Mouse (Mus musculus) stomach, embryonic 14.5 days (tissue): ENCODE data around the gene Prkag2. TPM values are rescaled to one million over a fixed set of nuclear protein-coding genes. Genes with fewer than 3 reads are reported as not detected.

Experiments used
- ATAC-seq: fragments of 200-750 bp; cut with Nextera tagmentation; 2 replicates; pipeline ENCODE4 v1.8.0; 2017; ENCODE audit warnings: low read depth, moderate TSS enrichment; ENCODE audit not compliant: insufficient number of reproducible peaks, insufficient read depth, low FRiP score
- H3K27ac ChIP-seq: fragments of 300-500 bp; sonication (generic); 2 replicates; pipeline ENCODE4 v1.5.1; 2014; ENCODE audit warnings: mild to moderate bottlenecking, low read length, moderate library complexity, mixed read lengths
- H3K27me3 ChIP-seq: fragments of 300-500 bp; sonication (generic); 2 replicates; pipeline ENCODE4 v1.6.1; 2014; ENCODE audit warnings: low read length, control low read depth, mixed read lengths; ENCODE audit not compliant: control insufficient read depth, insufficient read depth
- H3K36me3 ChIP-seq: fragments of 300-500 bp; sonication (generic); 2 replicates; pipeline ENCODE4 v1.6.1; 2014; ENCODE audit warnings: mild to moderate bottlenecking, control low read depth, low read length, moderate library complexity, mixed read lengths; ENCODE audit not compliant: control insufficient read depth, insufficient read depth
- H3K4me1 ChIP-seq: fragments of 300-500 bp; sonication (generic); 2 replicates; pipeline ENCODE4 v1.6.1; 2014; ENCODE audit warnings: low read length, control low read depth, mixed read lengths; ENCODE audit not compliant: control insufficient read depth, insufficient read depth
- H3K4me2 ChIP-seq: fragments of 300-500 bp; sonication (generic); replicated peaks from 2 replicates; pipeline ENCODE4 v1.6.1; 2014; ENCODE audit warnings: low read depth, low read length, control low read depth
- H3K4me3 ChIP-seq: fragments of 300-500 bp; sonication (generic); 2 replicates; pipeline ENCODE4 v1.5.1; 2014; ENCODE audit warnings: low read depth, low read length, control low read depth
- H3K9ac ChIP-seq: fragments of 300-500 bp; sonication (generic); replicated peaks from 2 replicates; pipeline ENCODE4 v1.6.1; 2014; ENCODE audit warnings: low read depth, mild to moderate bottlenecking, control low read depth, low read length, moderate library complexity, mixed read lengths
- H3K9me3 ChIP-seq: fragments of 300-500 bp; sonication (generic); 2 replicates; pipeline ENCODE4 v1.6.1; 2016; ENCODE audit warnings: low read depth, low read length, control low read depth; ENCODE audit not compliant: control insufficient read depth
- whole genome bisulfite sequencing: fragments of 180-500 bp; shearing (Covaris S2); extraction: QIAGEN DNeasy Blood & Tissue Kit; methylation state at CpG from one replicate; pipeline ENCODE4 v1.1.7; 2014; 5-methylcytosine and 5-hydroxymethylcytosine counted together
- polyA plus RNA-seq: library from polyadenylated mRNA; unstranded; fragments of >200 nt; fragmentation: Nextera tagmentation; extraction: Ambion mirVana; gene quantifications from 2 replicates; pipeline ENCODE4 v1.2.1, GENCODE M21; 2014

Gene Prkag2
- polyA plus RNA-seq, 1 experiment from 2014 or later: 54.7 TPM

DNA sequence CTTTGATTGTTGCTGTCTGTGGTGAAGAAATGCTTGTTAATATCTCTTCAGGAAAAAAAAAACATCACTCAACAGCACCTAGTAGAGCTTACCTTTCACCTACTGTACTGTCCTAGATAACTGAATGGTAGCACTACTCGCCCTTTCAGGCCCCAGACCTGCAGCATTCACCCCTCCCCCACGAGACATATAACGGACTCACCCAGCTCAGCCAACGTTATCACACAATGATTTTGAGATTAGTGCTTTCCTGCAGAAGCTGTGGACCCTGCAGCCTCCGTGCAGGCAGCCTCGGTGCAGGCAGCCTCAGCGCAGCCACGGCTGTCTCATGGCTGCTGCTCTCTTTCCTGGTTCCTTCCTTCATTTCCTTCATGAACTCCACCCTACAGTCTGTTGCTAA lies 164.0 kb downstream of the Prkag2 start:
- Histone ChIP-seq H3K4me3 (no peak overlapping the region), H3K27me3 (no peaks in the 10 kb centered on the region), H3K9ac (no peak overlapping the region), H3K27ac (no peak overlapping the region), H3K4me2 (no peak overlapping the region), H3K4me1 (no peaks in the 10 kb centered on the region), H3K36me3 (no peaks in the 10 kb centered on the region), H3K9me3 (no peaks in the 10 kb centered on the region)
- ATAC-seq: no peak
- 62% methylated on average over 8 of the region's 8 CpGs for WGBS

DNA sequence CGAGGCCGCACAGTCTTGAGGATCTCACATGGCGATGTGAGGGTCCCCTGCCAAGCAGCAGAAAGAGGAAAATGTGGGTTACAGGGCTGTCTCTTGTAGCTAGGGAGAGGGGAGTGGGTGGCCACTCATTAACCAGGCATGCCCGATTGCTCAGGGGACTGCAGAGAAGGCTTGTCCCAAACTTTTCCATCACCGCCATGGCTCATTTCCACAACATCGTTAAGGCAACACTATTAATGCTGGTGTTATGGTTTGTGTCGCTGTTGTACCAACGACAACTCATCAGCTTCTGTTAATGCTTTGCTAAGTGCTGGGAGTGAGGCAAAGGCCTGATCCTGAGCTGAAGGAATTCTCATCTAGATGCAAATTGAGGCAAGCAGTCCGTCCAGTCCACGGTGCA lies 165.0 kb downstream of the Prkag2 start:
- WGBS: 84% methylated on average over 10 of the region's 10 CpGs

DNA sequence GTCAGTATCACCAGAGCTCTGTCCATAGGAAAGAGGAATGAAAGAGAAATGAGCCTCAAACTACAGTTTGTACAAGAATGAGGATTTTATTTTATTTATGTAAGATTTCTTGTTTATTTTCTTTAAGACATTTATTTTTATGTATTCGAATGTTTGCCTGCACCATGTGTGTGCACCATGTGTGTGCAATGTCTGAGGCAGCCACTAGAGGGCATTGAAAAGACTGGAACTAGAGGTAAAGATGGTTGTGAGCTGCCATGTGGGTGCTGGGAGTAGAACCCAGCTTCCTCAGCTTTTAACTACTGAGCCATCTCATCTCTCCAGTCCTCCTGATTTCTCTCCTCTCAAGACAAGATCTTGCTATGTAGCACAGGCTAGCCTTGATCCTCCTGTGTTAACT lies 166.7 kb downstream of the Prkag2 start:
- no peak for ATAC-seq
- H3K27ac ChIP-seq: no peak overlapping the region
- H3K4me3 ChIP-seq: no peak overlapping the region
- WGBS: 100% methylated on average over 1 of the region's 1 CpGs
- no peaks in the 10 kb centered on the region for H3K4me1 ChIP-seq
- H3K27me3 ChIP-seq: no peaks in the 10 kb centered on the region
- H3K4me2 ChIP-seq: no peak overlapping the region
- no peak overlapping the region for H3K9ac ChIP-seq
- no peaks in the 10 kb centered on the region for H3K9me3 ChIP-seq
- H3K36me3 ChIP-seq: no peaks in the 10 kb centered on the region

More for the DNA sequence above, 165.0 kb downstream of the Prkag2 start:
- ATAC-seq: no peak
- no peaks in the 10 kb centered on the region for H3K27me3 ChIP-seq
- no peak overlapping the region for H3K4me3 ChIP-seq
- H3K9ac ChIP-seq: no peak overlapping the region
- no peaks in the 10 kb centered on the region for H3K9me3 ChIP-seq
- H3K36me3 ChIP-seq: no peaks in the 10 kb centered on the region
- no peaks in the 10 kb centered on the region for H3K4me1 ChIP-seq
- H3K4me2 ChIP-seq: no peak overlapping the region
- H3K27ac ChIP-seq: no peak overlapping the region

DNA sequence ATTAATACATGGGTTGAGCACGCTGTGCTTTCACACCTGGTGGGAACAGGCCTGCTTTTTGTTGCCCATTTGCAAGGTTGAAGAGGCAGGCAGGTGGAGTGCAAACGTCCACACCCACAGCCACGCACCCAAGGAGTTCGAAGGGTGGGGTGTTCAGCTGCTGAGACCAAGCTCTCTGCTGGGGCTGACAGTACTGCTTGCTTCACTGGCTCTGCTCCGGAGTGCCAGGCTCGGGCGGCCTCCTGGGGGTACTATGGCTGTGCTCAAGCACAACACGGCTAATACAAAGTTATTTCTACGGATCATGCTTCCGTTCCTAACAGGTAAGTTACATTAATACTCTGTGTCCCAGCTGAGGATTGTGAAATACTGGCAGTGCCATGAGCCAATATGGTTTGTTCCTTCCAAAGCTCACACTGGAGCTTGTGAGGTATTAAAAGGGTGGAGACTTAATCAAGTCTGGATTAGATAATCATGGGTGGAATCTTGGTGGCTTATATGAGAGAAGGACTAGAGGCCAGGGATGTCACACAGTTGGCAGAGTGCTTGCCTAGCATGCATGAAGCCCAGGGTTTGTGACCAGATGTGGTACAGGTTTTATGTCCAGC lies 168.8 kb downstream of the Prkag2 start:
- no peak overlapping the region for H3K9ac ChIP-seq
- H3K9me3 ChIP-seq: no peaks in the 10 kb centered on the region
- H3K4me3 ChIP-seq: no peak overlapping the region
- no peaks in the 10 kb centered on the region for H3K36me3 ChIP-seq
- no peaks in the 10 kb centered on the region for H3K4me1 ChIP-seq
- H3K27me3 ChIP-seq: no peaks in the 10 kb centered on the region
- H3K4me2 ChIP-seq: no peak overlapping the region
- WGBS: 81% methylated on average over 10 of the region's 10 CpGs
- ATAC-seq: no peak
- no peak overlapping the region for H3K27ac ChIP-seq

DNA sequence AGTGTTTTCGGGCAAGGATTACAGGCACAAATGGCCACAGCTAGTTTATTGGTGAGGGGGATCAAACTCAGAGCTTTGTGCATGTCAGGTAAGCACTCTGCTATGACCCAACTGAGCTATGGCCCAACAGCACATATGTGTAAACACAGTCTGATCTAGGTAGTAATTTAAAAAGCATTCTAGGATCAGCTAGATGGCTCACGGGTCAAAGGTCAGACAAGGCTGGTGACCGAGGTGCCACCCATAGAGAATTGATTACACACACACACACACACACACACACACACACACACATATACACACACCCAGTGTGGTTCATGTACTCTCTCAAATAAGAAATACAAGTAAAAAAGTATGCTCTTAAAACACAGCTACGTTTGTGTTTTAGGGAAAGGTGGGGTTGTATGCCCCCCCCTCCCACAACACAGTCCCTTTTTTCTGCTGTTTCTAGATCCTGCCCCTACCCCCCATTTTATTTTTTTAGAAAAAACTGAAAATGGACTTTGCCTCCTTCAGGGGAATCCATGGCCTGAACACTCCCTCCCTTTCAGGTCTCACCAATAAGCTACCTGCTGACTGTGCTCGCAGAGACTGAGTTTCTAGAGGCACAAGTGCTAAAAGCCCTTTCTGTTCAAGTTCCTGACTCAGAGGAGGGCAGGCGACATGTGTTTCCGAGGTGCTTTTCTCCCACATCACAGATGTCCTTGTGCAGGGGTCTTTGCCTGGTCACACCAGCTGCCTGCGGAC lies 169.4 kb downstream of the Prkag2 start:
- WGBS: 69% methylated on average over 8 of the region's 8 CpGs

DNA sequence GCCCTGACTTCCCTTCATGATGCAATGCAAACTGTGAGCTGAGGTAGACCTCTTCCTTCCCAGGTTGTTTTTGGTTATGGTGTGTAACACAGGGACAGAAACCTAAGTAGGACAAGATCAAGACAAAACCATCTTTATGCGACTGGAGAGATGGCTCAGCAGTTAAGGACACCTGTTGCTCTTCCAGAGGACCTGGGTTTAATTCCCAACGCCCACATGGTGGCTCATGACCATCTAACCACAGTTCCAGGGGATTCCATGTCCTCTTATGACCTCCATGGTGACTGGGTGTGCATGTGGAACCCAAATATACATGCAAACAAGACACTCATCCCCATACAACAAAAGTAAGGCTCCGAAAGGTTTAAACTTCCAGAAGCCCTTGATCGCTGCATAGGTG lies 171.6 kb downstream of the Prkag2 start:
- Histone ChIP-seq H3K4me2 (no peak overlapping the region), H3K27ac (no peak overlapping the region), H3K9me3 (no peaks in the 10 kb centered on the region), H3K4me1 (no peaks in the 10 kb centered on the region), H3K27me3 (no peaks in the 10 kb centered on the region), H3K4me3 (no peak overlapping the region), H3K36me3 (no peaks in the 10 kb centered on the region), H3K9ac (no peak overlapping the region)
- no peak for ATAC-seq
- WGBS: 93% methylated on average over 4 of the region's 4 CpGs

More for the DNA sequence above, 169.4 kb downstream of the Prkag2 start:
- H3K9ac ChIP-seq: no peak overlapping the region
- H3K27me3 ChIP-seq: no peaks in the 10 kb centered on the region
- H3K4me3 ChIP-seq: no peak overlapping the region
- H3K27ac ChIP-seq: no peak overlapping the region
- no peaks in the 10 kb centered on the region for H3K36me3 ChIP-seq
- no peaks in the 10 kb centered on the region for H3K9me3 ChIP-seq
- H3K4me1 ChIP-seq: no peaks in the 10 kb centered on the region
- no peak overlapping the region for H3K4me2 ChIP-seq
- 0 out of 2 replicates have a peak, but pooled peaks have one; percentile 33 for ATAC-seq

DNA sequence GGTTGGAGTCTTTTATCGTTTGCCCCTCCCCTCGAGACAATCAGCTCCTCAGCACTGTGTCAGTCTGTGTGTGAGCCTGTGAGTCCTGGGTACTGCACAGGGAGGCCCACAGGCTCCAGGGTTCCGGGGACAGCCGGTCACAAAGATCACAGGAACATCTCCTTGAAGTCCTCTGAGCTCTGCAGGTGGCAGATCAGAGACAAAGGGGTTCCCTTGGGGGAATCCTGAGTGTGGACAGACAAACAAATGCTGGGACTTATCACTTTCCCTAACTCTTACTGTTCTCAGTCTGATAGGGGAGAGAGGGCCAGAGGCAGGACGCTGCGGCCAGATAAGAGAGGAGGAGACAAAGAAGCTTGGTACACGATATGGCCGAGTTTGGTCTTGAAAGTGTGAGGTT lies 172.7 kb downstream of the Prkag2 start:
- Histone ChIP-seq H3K27me3 (no peaks in the 10 kb centered on the region), H3K9me3 (no peaks in the 10 kb centered on the region), H3K9ac (no peak overlapping the region), H3K4me2 (no peak overlapping the region), H3K4me3 (no peak overlapping the region), H3K4me1 (no peaks in the 10 kb centered on the region), H3K27ac (no peak overlapping the region), H3K36me3 (no peaks in the 10 kb centered on the region)
- WGBS: 22% methylated on average over 8 of the region's 8 CpGs
- ATAC-seq: no peak

DNA sequence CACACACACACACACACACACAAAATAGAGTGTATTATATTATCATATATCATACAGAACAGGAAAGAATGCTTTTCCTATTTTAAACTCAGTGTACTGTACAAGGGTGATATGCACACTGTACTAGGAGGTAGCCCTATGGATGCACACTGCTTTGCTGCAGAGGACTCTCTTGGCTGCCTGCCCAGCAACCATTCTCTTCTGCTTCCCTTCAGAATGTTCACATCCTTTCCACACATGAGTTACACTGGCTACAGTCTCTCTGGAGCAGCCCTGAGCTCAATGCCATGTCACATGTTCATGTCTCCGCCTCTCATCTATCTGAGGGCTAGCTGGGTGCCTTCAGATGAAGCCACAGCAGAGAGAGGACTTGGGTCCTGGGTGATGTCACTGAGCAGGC lies 181.3 kb downstream of the Prkag2 start:
- no peak overlapping the region for H3K4me2 ChIP-seq
- no peaks in the 10 kb centered on the region for H3K9me3 ChIP-seq
- no peak overlapping the region for H3K4me3 ChIP-seq
- 63% methylated on average over 1 of the region's 1 CpGs for WGBS
- no peak overlapping the region for H3K9ac ChIP-seq
- no peak overlapping the region; the same call in 1 of the 2 replicates for H3K27ac ChIP-seq
- no peaks in the 10 kb centered on the region for H3K36me3 ChIP-seq
- ATAC-seq: peak; percentile 76
- H3K27me3 ChIP-seq: no peaks in the 10 kb centered on the region
- no peaks in the 10 kb centered on the region for H3K4me1 ChIP-seq
